Mouse (Mus musculus) layer of hippocampus, postnatal 36 days (tissue): ENCODE measurements around the gene Mcoln2. TPM values are rescaled to one million over a fixed set of nuclear protein-coding genes. Genes with fewer than 3 reads are reported as not detected.

Experiments used
- DNase-seq, 2 experiments: peaks; one replicate each; pipeline ENCODE4 v3.0.0; 2022
- total RNA-seq, 2 experiments: library from RNA; stranded (reverse); gene quantifications; 2 replicates each; pipeline ENCODE4 v1.2.3; 2021

The Mcoln2 gene
- total RNA-seq, result not detected

DNA sequence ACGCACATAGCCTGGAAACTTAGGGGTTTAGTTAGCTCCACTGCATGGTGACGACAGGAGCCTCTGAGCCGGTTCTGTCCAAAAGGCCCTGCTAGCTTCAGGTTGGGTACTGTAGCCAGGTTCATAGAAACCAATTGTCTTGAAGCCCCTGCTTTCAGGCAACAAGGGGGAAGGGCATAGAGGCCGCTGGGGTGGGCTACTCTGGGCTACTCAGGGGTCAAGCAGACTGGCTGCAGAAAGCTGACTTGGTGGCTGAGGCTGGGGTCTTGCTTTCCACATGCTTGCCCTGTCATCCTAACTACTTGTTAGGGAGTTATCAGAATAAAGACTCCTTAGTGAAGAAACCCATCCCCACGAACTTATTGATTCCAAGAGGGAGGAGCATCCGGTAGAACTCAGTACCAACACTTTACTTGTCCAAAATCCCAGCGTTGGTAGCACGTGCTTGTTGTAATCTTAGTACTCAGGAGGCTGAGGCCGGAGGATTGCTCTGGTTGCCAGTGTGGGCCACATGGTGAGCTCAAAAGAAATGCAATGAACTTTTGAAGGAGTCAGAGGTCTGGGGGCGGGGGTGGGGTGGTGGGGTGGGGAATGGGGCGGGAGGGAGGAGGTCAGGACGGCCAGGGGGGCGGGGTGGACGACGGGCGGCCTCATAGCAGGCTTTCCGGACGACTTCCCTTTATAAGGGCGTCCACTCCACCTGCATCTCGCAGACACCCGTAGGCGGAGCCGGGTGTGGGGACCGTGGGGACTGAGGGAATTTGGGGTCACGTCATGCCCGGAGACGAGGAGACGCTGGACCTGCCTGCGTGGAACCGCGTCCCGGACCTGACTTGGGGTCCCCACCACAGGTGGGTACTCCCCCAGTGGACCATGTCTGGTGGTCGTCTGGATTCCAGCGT is at the start of gene Mcoln2:
Mcoln2 (plus strand) TSS at position 678 of the 902 bp plus-strand sequence.
- DNase-seq, result no peak

DNA sequence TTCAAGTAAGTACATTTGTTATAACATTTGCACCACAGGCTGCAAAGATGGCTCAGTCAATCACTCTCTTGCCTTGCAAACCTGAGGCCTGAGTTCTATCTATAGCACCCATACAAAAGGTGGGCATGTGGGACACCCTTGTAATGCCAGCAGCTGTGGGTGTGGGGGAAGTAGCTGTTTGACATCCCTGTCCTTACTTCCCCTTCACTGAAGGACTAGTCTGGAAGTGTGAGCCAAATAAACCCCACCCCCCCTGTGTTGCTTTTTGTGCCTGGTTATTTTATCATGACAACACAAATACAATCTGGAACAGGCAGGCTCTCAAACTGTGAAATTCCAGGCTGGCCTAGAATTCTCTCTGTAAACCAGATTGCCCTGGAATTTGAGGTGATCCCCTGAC is 49.7 kb upstream of the Mcoln2 start:
- no peak for DNase-seq

DNA sequence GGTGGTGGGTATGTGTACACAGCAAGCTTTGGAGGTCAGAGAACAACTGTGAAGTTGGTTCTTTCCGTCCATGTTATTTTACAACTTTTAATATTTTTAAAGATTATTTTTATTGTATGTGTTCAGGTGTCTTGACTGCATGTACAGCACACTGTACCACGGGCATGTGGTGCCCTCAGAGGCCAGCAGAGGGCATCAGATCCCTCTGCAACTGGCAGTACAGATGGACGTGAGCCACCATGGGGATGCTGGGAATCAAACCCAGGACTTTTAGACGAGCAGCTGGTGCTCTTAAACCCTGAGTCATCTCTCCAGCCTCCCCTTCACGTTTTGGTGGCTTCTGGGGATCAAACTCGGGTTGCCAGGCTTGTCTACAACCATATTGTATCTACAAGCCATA is 47.6 kb upstream of the Mcoln2 start:
- DNase-seq, result no peak

DNA sequence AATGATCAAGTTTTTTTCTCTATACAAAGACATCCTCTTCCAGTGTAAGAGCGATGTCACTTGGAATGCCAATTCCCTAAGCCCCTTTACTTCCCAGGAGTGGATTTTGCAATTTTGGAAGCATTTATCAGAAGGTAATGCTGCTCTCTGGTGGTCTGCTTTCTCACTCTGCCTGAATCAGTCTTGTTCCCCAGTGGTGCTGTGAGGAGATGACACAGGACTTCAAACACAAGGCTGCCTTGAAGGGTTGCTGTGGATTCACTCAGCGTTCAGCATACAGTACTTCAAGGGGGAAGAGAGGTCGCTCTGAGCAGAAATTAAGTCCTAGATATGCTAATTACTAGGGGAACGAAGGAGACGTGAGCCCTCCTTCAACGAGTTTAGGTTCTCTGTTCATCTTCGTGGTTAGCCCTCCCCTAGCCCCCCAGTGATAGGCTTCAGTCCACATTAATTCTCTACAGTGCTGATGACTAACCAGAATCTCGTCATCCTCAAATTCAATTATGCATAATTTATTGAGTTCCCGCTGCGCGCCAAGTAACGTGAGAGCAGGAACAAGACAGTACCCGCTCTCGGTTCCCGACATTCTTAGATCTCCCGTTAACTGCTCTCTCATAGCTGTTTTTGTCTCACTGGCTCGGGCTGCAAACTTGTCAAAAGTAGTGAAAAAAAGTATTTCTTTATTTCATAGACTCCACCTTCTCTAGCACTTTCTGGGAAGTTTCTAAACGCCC is 42.4 kb upstream of the Mcoln2 start:
- DNase-seq, result no peak

DNA sequence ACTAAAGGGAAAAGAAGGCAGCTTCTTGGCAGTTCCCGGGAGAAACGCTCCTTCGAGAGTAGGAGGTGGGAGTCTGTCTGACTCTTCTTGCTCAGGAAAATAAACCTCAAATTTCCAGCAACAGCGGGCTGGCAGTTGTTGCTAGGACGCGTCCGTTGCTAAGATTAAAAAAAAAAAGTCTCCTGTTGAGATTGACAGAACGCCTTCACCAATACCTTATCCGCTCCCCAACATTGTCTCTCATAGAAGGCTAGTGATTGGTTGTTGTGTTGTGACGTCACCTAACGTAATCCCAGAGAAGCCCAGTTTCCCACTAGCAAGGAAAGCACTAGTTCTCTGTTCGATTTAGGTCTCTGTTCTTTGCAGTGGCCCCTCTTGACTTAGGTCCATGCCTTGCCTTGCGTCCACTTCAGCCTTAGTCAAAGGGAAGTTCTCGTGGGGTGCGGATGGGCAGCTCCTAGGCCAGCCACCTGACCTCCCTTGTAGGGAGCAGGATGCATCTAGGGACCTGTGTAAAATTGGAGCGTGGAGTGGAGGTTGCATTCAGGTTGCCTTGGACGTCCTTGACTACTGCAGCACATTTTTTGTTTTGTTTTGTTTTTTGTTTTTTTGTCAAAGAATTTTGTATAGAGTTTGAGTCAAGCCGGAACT is 41.6 kb upstream of the Mcoln2 start, which contains the start of gene Wdr63:
Wdr63 (minus strand) TSS at position 210 of the 651 bp plus-strand sequence.
- DNase-seq, result peak; percentile 36 to 55

DNA sequence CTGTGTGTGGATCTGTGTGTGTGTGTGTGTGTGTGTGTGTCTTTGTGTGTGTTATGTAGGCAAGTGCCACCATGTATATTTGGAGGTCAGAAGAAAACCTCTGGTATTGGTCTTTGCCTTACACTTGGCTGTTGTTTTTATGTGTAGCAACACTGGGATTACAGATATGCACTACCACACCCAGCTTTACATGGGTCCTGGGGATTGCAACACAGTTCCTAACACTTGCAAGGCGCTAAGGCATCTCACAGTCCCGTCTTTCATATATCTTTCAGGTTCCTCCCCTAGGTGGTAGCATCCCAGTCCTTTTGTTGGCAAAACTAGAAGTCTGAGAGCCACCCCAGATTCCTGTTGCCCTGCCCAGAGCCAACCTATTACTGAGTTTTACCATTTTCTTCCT is 40.7 kb upstream of the Mcoln2 start:
- DNase-seq, result no peak

DNA sequence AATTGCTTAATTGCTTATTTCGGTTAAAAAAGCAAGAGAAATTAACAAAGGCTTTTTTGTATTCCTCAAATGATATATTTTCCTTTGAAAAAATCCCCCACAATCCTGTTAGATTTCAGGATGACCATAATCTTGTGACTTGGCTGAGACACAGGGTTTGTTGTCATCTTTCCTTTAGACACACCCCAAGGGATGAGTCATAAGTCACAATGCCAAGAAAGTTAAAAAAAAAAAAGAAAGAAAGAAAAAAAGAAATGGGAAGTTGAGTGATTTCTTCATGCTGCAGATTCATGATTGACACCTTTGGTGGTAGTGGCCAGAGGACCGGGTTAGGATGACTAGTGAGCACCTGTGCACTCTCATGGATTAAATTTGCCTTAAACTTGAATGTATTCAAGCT is 39.3 kb upstream of the Mcoln2 start:
- no peak for DNase-seq

DNA sequence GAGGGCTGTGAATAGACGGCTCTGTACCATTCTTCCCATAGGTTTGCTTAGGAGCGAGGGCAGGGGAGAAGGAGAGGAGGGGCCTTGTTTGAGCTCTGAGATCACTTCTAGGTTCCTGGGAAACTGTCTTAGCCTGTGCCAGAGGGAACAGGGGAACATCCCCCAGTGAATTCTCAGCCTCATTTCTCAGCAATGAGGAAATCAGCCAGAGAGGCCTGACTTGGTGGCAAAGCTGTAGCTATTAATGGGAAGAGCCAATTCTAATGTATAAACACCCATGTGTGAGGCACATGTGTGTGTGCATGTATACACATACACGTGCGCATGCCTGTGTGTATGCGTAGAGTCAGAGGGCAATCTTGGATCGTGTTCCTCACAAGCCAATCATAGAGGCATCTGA is 38.7 kb upstream of the Mcoln2 start:
- no peak for DNase-seq

DNA sequence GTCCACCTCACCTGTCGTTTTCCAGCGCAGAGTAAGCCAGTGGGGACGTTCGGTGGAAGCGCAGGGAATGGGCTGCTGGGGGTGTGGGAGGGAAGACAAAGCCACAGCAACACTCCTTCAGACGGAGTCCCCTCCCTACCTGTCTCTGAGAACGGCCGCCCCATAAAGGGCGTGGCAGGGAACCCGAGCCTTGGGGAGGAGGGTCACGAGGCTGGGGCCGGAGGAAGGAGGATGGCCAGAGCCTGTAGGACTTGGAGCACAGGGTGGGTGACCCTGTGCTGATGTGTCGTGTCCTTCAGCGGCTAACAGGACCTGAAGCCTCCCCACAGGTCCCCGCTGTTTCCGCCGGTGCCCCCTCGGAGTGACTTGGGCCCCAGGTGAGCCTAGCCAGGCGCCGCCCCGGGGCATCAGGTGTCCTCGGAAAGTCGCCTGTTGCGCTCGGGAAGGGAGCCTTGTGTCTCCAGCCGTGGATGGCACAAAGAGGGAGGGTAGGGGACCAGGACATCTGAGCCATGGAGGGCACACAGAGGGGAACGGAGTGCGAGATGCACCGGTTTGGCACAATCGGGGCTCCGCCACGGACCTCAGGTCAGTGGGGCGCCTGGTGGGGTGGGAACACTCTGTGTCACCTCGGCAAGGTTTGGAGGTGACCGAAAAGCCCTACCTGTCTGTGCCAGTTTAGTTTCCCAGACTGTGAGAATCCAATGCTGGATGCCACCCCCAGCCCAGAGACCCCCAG is 32.2 kb upstream of the Mcoln2 start, which contains the start of gene Mcoln3:
Mcoln3 (plus strand) TSS at position 193 of the 739 bp plus-strand sequence.
- no peak for DNase-seq

DNA sequence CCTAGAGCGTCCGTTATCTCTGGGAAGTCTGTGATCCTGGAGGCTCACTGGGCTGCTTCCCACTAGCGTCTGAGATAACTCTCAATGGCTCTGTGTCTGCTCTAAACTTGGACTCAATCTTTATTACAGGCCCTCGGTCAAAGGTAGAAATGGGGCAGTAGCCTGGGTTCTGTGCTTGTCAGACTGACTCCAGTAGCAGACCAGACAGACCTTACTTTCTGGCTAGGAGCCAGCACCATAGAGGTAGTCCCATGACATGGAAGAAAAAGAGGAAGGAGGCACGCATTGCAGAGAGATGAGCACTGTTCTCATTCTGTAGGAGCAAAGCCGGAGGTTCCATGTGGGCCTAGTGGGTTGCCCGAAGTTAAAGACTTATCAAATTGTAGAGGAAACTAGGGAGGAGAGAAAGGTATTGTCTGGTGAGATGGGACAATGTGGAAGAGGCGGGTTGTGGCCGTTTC is 31.6 kb upstream of the Mcoln2 start:
- DNase-seq, result no peak

DNA sequence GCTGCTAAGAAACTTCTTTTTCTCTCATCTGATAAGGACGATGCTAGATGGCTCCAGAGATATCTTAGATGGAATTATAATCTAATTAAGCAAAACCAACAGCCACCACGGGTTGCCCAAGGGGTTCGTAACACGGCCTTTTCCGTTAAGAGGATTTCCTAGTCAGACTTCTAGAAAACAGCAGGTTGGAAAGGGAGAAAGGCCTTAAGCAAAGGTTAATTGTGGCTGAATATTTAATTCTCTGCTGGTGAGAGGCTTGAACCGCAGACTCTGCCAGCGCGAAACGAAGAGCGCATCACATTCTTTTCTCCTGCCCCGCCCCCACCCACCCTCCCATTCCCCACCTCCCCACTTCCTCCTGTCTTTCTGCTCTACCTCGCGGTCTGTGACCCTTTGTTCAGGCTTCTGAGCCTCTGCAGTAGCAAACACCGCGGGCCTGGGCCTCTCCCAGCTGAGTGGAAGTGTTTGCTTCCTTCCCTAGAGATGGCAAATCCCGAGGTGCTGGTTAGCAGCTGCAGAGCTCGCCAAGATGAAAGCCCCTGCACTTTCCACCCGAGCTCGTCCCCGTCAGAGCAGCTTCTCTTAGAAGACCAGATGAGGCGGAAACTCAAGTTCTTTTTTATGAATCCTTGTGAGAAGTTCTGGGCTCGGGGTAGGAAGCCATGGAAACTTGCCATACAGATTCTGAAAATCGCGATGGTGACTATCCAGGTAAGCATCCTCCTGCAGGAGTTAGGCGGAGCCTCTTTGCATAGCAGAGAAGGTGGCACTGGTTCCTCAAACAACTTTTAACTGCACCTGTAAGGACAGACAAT is 28.1 kb upstream of the Mcoln2 start:
- DNase-seq, result no peak

DNA sequence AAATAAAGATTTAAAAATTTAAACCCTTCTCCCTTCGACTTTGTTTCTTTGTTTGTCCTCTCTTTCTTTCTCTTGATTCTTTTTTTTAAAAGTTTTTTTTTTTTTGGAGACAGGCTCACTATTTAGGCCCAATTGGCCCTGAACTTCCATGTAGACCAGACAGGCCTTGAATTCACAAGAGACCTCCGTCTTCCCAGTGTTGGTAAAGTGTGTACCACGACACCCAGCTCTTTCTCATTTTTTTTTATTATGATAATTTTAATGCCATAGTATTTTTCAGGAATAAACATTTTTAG is 27.6 kb upstream of the Mcoln2 start:
- DNase-seq, result no peak

DNA sequence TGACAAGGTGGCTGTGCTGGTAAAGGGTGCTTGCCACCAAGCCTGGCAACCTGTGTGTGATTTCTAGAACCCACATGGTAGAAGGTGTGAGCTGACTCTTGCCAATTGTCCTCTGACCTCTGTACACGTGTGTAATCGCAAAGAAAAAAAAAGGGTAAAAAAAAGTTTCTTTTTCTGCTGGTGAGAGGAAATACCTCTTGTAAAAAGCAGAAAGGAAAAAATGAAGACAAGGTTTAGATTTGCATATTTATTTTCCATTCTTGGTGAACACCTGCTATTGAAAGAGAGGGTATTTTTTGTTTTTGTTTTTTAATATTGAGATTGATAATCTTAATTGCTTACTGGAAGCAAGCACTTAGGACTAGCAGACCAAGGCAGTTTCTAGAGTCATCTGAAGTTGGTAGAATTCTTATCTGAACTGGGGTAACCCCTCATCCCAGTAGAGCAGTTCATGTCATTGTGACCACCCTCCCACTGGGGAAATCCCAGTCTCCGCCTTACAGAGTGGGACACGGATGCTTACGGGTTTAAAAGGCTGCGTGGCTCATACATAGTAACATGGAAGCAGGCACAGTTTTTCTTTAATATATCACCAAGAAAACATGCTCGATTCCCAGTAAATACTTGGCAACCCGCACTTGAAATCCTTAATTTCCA is 26.7 kb upstream of the Mcoln2 start:
- DNase-seq, result no peak

DNA sequence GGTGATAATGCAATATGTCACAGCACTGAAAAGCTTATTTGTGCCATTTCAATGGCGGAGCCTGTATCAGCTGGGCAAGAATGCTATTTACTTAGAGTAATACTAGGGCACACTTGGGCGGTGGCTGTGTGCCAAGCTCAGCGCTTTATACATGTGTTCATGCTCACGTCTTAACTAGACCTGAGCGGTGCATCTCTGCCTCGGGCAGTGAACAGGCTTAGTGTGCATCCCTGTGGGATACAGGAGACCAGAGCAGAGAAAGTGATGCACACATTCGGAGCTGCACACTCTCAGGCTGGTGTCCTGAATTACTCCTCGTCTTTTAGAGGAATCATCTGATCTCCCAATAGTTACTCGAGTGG is 26.2 kb upstream of the Mcoln2 start:
- DNase-seq, result no peak

DNA sequence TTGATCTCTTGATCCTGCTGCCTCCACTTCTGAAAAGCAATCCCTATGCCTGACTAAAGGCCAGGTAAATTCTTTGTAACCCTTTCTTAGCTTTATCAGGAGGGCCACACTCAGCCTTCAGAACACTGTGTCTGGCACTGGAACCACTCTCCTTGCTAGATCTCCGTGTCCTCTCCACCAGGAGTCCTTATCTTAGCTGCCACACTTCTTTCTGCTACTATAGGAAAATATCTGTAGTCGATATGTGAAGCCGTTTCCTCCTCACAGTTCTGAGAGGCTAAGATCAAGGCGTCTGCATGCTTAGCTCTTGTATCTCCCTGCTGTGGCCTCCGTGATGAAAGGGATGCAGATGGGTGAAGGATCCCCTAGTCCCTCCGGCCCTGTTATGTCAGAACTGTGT is 22.4 kb upstream of the Mcoln2 start:
- no peak for DNase-seq

DNA sequence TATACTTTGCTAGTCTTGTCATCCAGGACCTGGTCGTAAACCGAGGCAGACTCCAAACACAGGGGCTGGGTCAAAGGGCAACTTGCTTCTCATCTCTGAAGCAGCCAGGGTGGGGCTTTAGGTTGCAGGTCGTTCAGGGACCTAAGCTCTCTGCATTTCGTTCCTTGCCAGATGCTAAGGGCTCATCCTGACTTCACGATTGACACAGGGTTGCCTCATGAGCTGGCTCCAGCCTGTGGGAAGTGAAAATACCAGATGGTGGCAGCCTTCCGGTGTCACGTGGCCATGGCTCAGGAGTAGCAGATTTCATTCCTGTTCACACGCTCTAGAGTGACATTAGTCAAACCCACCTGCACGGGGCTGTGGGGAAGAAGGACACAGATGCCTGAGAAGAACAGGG is 14.8 kb upstream of the Mcoln2 start:
- no peak for DNase-seq

DNA sequence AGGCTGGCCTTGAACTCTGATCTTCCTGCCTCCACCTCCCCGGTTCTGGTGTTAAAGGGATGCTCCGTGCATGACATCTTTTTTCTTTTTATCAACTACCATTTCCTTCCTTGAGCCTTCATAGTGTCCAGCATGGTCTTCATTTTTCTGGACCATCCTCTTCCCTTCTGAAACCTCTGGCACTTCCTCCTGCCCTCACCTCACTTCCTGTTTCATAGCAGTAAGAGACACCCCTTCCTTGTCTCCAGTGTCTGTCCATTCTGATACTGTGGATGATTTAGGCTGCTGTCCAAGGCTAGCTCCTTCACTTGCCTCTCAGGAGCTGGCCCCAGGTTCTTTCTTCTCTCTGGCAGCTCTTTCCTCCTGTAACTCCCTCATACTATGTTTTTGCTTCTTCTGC is 14.2 kb upstream of the Mcoln2 start:
- DNase-seq, result no peak

DNA sequence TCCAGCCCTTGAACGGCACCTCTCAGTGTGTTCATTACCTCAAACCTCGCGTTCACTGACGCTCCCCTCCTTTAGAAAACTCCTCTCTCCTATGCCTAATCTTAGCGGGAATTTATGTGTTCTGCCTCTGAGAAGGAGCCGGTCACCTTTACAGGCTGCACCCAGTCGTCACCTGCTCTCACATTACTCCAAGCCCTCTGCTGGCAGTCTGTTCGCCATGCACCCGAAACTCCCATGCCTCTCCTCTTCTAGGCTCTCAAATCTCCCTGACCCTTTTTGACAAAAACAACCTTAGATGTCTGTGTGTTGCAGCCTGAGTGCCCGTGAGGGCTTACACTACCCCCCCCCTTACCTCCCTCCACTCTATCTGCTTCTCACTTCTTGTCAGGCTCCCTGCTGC is 13.2 kb upstream of the Mcoln2 start:
- DNase-seq, result no peak

DNA sequence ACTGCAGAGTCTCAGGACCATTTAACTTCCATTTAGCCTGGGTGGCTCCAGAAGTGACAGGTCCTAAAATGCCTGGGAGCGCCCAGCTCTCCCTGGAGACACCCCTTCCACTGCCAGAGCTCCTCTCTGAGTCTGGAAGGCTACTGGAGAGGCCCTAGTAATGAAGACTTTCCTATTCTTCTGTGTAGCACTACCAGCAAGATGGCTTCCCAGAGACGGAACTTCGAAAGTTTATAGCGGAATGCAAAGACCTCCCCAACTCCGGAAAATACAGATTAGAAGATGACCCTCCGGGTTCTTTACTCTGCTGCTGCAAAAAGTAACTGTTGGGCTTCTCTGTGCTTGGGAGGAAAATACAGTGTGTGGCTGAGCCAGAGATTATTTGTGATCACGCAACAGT is 9.4 kb upstream of the Mcoln2 start:
- no peak for DNase-seq

DNA sequence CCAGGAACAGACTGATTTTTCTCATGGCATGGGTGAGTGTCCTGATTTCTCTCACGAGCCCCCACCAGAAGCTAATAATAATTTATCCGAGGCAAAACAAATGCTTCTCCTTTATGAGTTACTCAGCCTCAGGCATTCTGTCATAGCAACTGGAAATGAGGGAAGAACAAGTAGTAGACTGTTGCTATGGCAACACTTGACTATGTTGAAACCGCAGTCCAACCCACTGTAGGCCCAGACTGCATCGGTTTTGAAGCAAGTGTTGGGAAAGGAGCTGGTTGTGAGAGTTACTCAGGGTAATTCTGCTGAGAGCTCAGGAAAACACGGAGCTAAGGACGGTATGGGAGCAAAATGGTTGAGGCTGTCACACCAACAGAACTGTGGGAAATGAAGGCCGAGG is 7.1 kb upstream of the Mcoln2 start:
- no peak for DNase-seq

DNA sequence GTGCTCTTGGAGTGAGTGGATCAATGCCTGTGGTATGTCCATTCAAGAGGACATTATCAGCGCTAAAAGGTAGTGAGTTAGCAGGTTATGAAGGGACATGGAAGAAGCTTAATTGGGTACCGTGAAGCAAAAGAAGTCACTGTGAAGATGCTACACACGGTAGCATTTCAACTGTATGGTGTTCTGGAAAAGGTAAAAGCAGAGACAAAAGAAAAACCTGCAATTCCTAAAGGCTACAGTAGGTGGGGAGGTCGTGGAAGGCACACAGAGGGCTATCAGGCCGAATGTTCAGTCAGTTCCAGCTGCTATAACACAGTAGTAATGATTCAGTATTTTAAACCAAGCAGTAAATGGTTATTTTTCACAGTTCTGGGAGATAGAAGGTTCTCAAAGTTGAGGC is 4.1 kb upstream of the Mcoln2 start:
- no peak for DNase-seq
